Mouse (Mus musculus): Measurements from ENCODE around the gene 4930404N11Rik. TPM values are rescaled to one million over a fixed set of nuclear protein-coding genes. Genes with fewer than 3 reads are reported as not detected.

4930404N11Rik gene
- polyA plus RNA-seq, 1 experiment from 2014 or later: 0.37 TPM

GRCm38 (mm10) chr10:81356991-81357844 lies 8.4 kb downstream of the 4930404N11Rik start, which contains the start of gene Mfsd12:
Gene Mfsd12 (plus strand): TSS chr10:81357491.
- H3K9ac ChIP-seq (replicated peaks; ENCODE audit: low read length): peak within 1 kb of the TSS; percentile 81
- H3K4me2 ChIP-seq (ENCODE audit: low read length): peak within 1 kb of the TSS; percentile 97
- H3K4me3 ChIP-seq (replicated peaks; ENCODE audit: low read depth, low read length): peak within 1 kb of the TSS; percentile 74
- DNase-seq: peak; percentile 96
- 2% methylated on average over 75 of the region's 79 CpGs for WGBS
- no peaks in the 10 kb centered on the region for H3K9me3 ChIP-seq (ENCODE audit: control insufficient read depth, low read length)
- H3K36me3 ChIP-seq (ENCODE audit: control insufficient read depth, insufficient read depth, low read length): 0 out of 2 replicates have a peak, but pooled peaks cover 2% of the 10 kb centered on the region
- H3K27me3 ChIP-seq (ENCODE audit: control insufficient read depth, insufficient read depth, low read length): no peaks in the 10 kb centered on the region
- H3K4me1 ChIP-seq (ENCODE audit: control insufficient read depth, insufficient read depth, low read length): peaks cover 12% of the 10 kb centered on the region
- peak within 1 kb of the TSS; percentile 66 for H3K27ac ChIP-seq (replicated peaks; ENCODE audit: low read depth, low read length)
- ATAC-seq (ENCODE audit: low FRiP score, low TSS enrichment): peak; percentile 89

GRCm38 (mm10) chr10:81356352-81356990 lies 9.1 kb downstream of the 4930404N11Rik start:
- Histone ChIP-seq H3K4me3 (replicated peaks; ENCODE audit: low read depth, low read length) (no peak overlapping the region), H3K4me2 (ENCODE audit: low read length) (peak overlapping the region; percentile 97), H3K9me3 (ENCODE audit: control insufficient read depth, low read length) (no peaks in the 10 kb centered on the region), H3K27ac (replicated peaks; ENCODE audit: low read depth, low read length) (no peak overlapping the region), H3K36me3 (ENCODE audit: control insufficient read depth, insufficient read depth, low read length) (0 out of 2 replicates have a peak, but pooled peaks cover 2% of the 10 kb centered on the region), H3K27me3 (ENCODE audit: control insufficient read depth, insufficient read depth, low read length) (no peaks in the 10 kb centered on the region), H3K9ac (replicated peaks; ENCODE audit: low read length) (no peak overlapping the region), H3K4me1 (ENCODE audit: control insufficient read depth, insufficient read depth, low read length) (peaks cover 12% of the 10 kb centered on the region)
- DNase-seq: no peak
- no peak for ATAC-seq (ENCODE audit: low FRiP score, low TSS enrichment)
- WGBS: 57% methylated on average over 12 of the region's 12 CpGs

GRCm38 (mm10) chr10:81355533-81355932 lies 10.1 kb downstream of the 4930404N11Rik start:
- Histone ChIP-seq H3K36me3 (ENCODE audit: control insufficient read depth, insufficient read depth, low read length) (no peaks in the 10 kb centered on the region), H3K27me3 (ENCODE audit: control insufficient read depth, insufficient read depth, low read length) (no peaks in the 10 kb centered on the region), H3K9ac (replicated peaks; ENCODE audit: low read length) (no peak overlapping the region), H3K9me3 (ENCODE audit: control insufficient read depth, low read length) (no peaks in the 10 kb centered on the region), H3K4me1 (ENCODE audit: control insufficient read depth, insufficient read depth, low read length) (peaks cover 12% of the 10 kb centered on the region), H3K27ac (replicated peaks; ENCODE audit: low read depth, low read length) (no peak overlapping the region), H3K4me2 (ENCODE audit: low read length) (no peak overlapping the region), H3K4me3 (replicated peaks; ENCODE audit: low read depth, low read length) (no peak overlapping the region)
- ATAC-seq (ENCODE audit: low FRiP score, low TSS enrichment): no peak
- WGBS: 82% methylated on average over 4 of the region's 4 CpGs
- DNase-seq: no peak

- peaks cover 13% of the 10 kb centered on the region for H3K4me1 ChIP-seq (ENCODE audit: control insufficient read depth, insufficient read depth, low read length)
- no peak overlapping the region for H3K27ac ChIP-seq (replicated peaks; ENCODE audit: low read depth, low read length)
- no peaks in the 10 kb centered on the region for H3K27me3 ChIP-seq (ENCODE audit: control insufficient read depth, insufficient read depth, low read length)
- 56% methylated on average over 9 of the region's 9 CpGs for WGBS
- no peaks in the 10 kb centered on the region for H3K9me3 ChIP-seq (ENCODE audit: control insufficient read depth, low read length)
- DNase-seq: no peak
- no peak for ATAC-seq (ENCODE audit: low FRiP score, low TSS enrichment)
- H3K4me2 ChIP-seq (ENCODE audit: low read length): no peak overlapping the region
- H3K9ac ChIP-seq (replicated peaks; ENCODE audit: low read length): 0 out of 2 replicates have a peak overlapping the region, but pooled peaks have one; percentile 3
- H3K36me3 ChIP-seq (ENCODE audit: control insufficient read depth, insufficient read depth, low read length): no peaks in the 10 kb centered on the region
- H3K4me3 ChIP-seq (replicated peaks; ENCODE audit: low read depth, low read length): no peak overlapping the region
These were observed 10.7 kb downstream of the 4930404N11Rik start for GRCm38 (mm10) chr10:81354738-81355477.

GRCm38 (mm10) chr10:81351678-81352291 lies 13.8 kb downstream of the 4930404N11Rik start:
- ATAC-seq (ENCODE audit: low FRiP score, low TSS enrichment): no peak
- Histone ChIP-seq H3K27me3 (ENCODE audit: control insufficient read depth, insufficient read depth, low read length) (no peaks in the 10 kb centered on the region), H3K9me3 (ENCODE audit: control insufficient read depth, low read length) (no peaks in the 10 kb centered on the region), H3K27ac (replicated peaks; ENCODE audit: low read depth, low read length) (no peak overlapping the region), H3K4me2 (ENCODE audit: low read length) (no peak overlapping the region), H3K4me1 (ENCODE audit: control insufficient read depth, insufficient read depth, low read length) (peaks cover 11% of the 10 kb centered on the region), H3K36me3 (ENCODE audit: control insufficient read depth, insufficient read depth, low read length) (no peaks in the 10 kb centered on the region), H3K9ac (replicated peaks; ENCODE audit: low read length) (no peak overlapping the region), H3K4me3 (replicated peaks; ENCODE audit: low read depth, low read length) (no peak overlapping the region)
- no peak for DNase-seq
- WGBS: 30% methylated on average over 9 of the region's 9 CpGs

- Histone ChIP-seq H3K27me3 (ENCODE audit: control insufficient read depth, insufficient read depth, low read length) (peaks cover 6% of the 10 kb centered on the region; the same call in 1 of the 2 replicates), H3K36me3 (ENCODE audit: control insufficient read depth, insufficient read depth, low read length) (no peaks in the 10 kb centered on the region), H3K4me3 (replicated peaks; ENCODE audit: low read depth, low read length) (peak within 1 kb of the TSS; percentile 60), H3K4me2 (ENCODE audit: low read length) (peak within 1 kb of the TSS; percentile 92), H3K9ac (replicated peaks; ENCODE audit: low read length) (peak within 1 kb of the TSS; percentile 62), H3K27ac (replicated peaks; ENCODE audit: low read depth, low read length) (peak within 1 kb of the TSS; percentile 27; the same call in 1 of the 2 replicates), H3K9me3 (ENCODE audit: control insufficient read depth, low read length) (no peaks in the 10 kb centered on the region), H3K4me1 (ENCODE audit: control insufficient read depth, insufficient read depth, low read length) (peaks cover 11% of the 10 kb centered on the region)
- DNase-seq: peak; percentile 99
- peak; percentile 97 for ATAC-seq (ENCODE audit: low FRiP score, low TSS enrichment)
- WGBS: under 1% methylated on average over 54 of the region's 54 CpGs
These were observed 15.1 kb downstream of the 4930404N11Rik start, which contains the start of gene Hmg20b for GRCm38 (mm10) chr10:81350351-81351063. Gene Hmg20b (minus strand): TSS chr10:81350480.

- H3K9ac ChIP-seq (replicated peaks; ENCODE audit: low read length): peak overlapping the region; percentile 62
- ATAC-seq (ENCODE audit: low FRiP score, low TSS enrichment) (peak; percentile 16), DNase-seq (no peak)
- peak overlapping the region; percentile 60 for H3K4me3 ChIP-seq (replicated peaks; ENCODE audit: low read depth, low read length)
- H3K4me2 ChIP-seq (ENCODE audit: low read length): peak overlapping the region; percentile 92
- no peaks in the 10 kb centered on the region for H3K36me3 ChIP-seq (ENCODE audit: control insufficient read depth, insufficient read depth, low read length)
- WGBS: 0% methylated on average over 28 of the region's 29 CpGs
- H3K27me3 ChIP-seq (ENCODE audit: control insufficient read depth, insufficient read depth, low read length): peaks cover 11% of the 10 kb centered on the region; the same call in 1 of the 2 replicates
- no peak overlapping the region for H3K27ac ChIP-seq (replicated peaks; ENCODE audit: low read depth, low read length)
- H3K4me1 ChIP-seq (ENCODE audit: control insufficient read depth, insufficient read depth, low read length): peaks cover 11% of the 10 kb centered on the region
- no peaks in the 10 kb centered on the region for H3K9me3 ChIP-seq (ENCODE audit: control insufficient read depth, low read length)
These were observed 15.7 kb downstream of the 4930404N11Rik start for GRCm38 (mm10) chr10:81349961-81350350.
